Mouse (Mus musculus): ENCODE measurements around the gene 1110004F10Rik. TPM values are rescaled to one million over a fixed set of nuclear protein-coding genes. Genes with fewer than 3 reads are reported as not detected.
"Not testable (repeated sequence)": the region's sequence is repeated elsewhere in the genome, so short reads cannot be mapped to it uniquely, and the experiment has no call there.

The 1110004F10Rik gene
- polyA plus RNA-seq, 1 experiment, result 18.4 TPM

GRCm38 (mm10) chr7:116038511-116038910, 686 bp upstream of the 1110004F10Rik start, which contains the start of gene Sox6:
Gene Sox6, minus strand, starts transcription at chr7:116038796.
- H3K4me3 ChIP-seq (ENCODE audit: low read depth, low read length), result peak within 1 kb of the TSS; percentile 64
- 1% methylated on average over 11 of the region's 11 CpGs for WGBS
- H3K27me3 ChIP-seq (ENCODE audit: control insufficient read depth, insufficient read depth, low read length), result peaks cover 30% of the 10 kb centered on the region
- H3K36me3 ChIP-seq (ENCODE audit: control insufficient read depth, insufficient read depth, low read length), result no peaks in the 10 kb centered on the region
- TF ChIP-seq POLR2A (IDR thresholded peaks at IDR 0.05; ENCODE audit: low read depth, low read length) (no peak), CTCF (IDR thresholded peaks at IDR 0.05; ENCODE audit: extremely low read depth, insufficient read length, insufficient replicate concordance, low read depth, low read length) (no peak)
- H3K4me1 ChIP-seq (ENCODE audit: control insufficient read depth, insufficient read depth, insufficient read length, low read length), result peaks cover 2% of the 10 kb centered on the region; the same call in 1 of the 2 replicates
- H3K27ac ChIP-seq (ENCODE audit: insufficient read depth, low read depth, low read length), result no peak within 1 kb of the TSS

GRCm38 (mm10) chr7:116039538-116040466, 605 bp downstream of the 1110004F10Rik start:
- peaks cover 21% of the 10 kb centered on the region for H3K27me3 ChIP-seq (ENCODE audit: control insufficient read depth, insufficient read depth, low read length)
- TF ChIP-seq CTCF (IDR thresholded peaks at IDR 0.05; ENCODE audit: extremely low read depth, insufficient read length, insufficient replicate concordance, low read depth, low read length) (peak; percentile 83), POLR2A (IDR thresholded peaks at IDR 0.05; ENCODE audit: low read depth, low read length) (no peak)
- no peaks in the 10 kb centered on the region for H3K36me3 ChIP-seq (ENCODE audit: control insufficient read depth, insufficient read depth, low read length)
- H3K4me1 ChIP-seq (ENCODE audit: control insufficient read depth, insufficient read depth, insufficient read length, low read length), result peaks cover 2% of the 10 kb centered on the region; the same call in 1 of the 2 replicates
- no peak overlapping the region for H3K27ac ChIP-seq (ENCODE audit: insufficient read depth, low read depth, low read length)
- peak overlapping the region; percentile 64 for H3K4me3 ChIP-seq (ENCODE audit: low read depth, low read length)
- 1% methylated on average over 48 of the region's 48 CpGs for WGBS

- H3K36me3 ChIP-seq (ENCODE audit: control insufficient read depth, insufficient read depth, low read length), result no peaks in the 10 kb centered on the region
- H3K4me3 ChIP-seq (ENCODE audit: low read depth, low read length), result no peak overlapping the region
- 34% methylated on average over 15 of the region's 15 CpGs for WGBS
- TF ChIP-seq POLR2A (IDR thresholded peaks at IDR 0.05; ENCODE audit: low read depth, low read length) (no peak), CTCF (IDR thresholded peaks at IDR 0.05; ENCODE audit: extremely low read depth, insufficient read length, insufficient replicate concordance, low read depth, low read length) (no peak)
- H3K4me1 ChIP-seq (ENCODE audit: control insufficient read depth, insufficient read depth, insufficient read length, low read length), result peaks cover 2% of the 10 kb centered on the region; the same call in 1 of the 2 replicates
- H3K27ac ChIP-seq (ENCODE audit: insufficient read depth, low read depth, low read length), result no peak overlapping the region
- peaks cover 18% of the 10 kb centered on the region for H3K27me3 ChIP-seq (ENCODE audit: control insufficient read depth, insufficient read depth, low read length)
Measured at GRCm38 (mm10) chr7:116040470-116041019, 1.3 kb downstream of the 1110004F10Rik start.

- H3K27me3 ChIP-seq (ENCODE audit: control insufficient read depth, insufficient read depth, low read length), result no peaks in the 10 kb centered on the region
- TF ChIP-seq CTCF (IDR thresholded peaks at IDR 0.05; ENCODE audit: extremely low read depth, insufficient read length, insufficient replicate concordance, low read depth, low read length), result no peak
- TF ChIP-seq POLR2A (IDR thresholded peaks at IDR 0.05; ENCODE audit: low read depth, low read length), result no peak
- no peaks in the 10 kb centered on the region for H3K36me3 ChIP-seq (ENCODE audit: control insufficient read depth, insufficient read depth, low read length)
- no peaks in the 10 kb centered on the region for H3K4me1 ChIP-seq (ENCODE audit: control insufficient read depth, insufficient read depth, insufficient read length, low read length)
- no peak overlapping the region for H3K27ac ChIP-seq (ENCODE audit: insufficient read depth, low read depth, low read length)
- 59% methylated on average over 1 of the region's 1 CpGs for WGBS
- no peak overlapping the region for H3K4me3 ChIP-seq (ENCODE audit: low read depth, low read length)
Measured at GRCm38 (mm10) chr7:116060739-116061138, 21.5 kb downstream of the 1110004F10Rik start.

- H3K4me1 ChIP-seq (ENCODE audit: control insufficient read depth, insufficient read depth, insufficient read length, low read length); H3K36me3 ChIP-seq (ENCODE audit: control insufficient read depth, insufficient read depth, low read length); H3K4me3 ChIP-seq (ENCODE audit: low read depth, low read length); H3K27ac ChIP-seq (ENCODE audit: insufficient read depth, low read depth, low read length); H3K27me3 ChIP-seq (ENCODE audit: control insufficient read depth, insufficient read depth, low read length): not testable (repeated sequence)
- WGBS, result 97% methylated on average over 11 of the region's 11 CpGs
Measured at GRCm38 (mm10) chr7:116084366-116084765, 45.2 kb downstream of the 1110004F10Rik start, which contains the start of gene Gm4353. Gene Gm4353, minus strand, starts transcription at chr7:116084635.

- Histone ChIP-seq H3K4me3 (ENCODE audit: low read depth, low read length) (peak overlapping the region; percentile 87), H3K27ac (ENCODE audit: insufficient read depth, low read depth, low read length) (peak overlapping the region; percentile 73), H3K36me3 (ENCODE audit: control insufficient read depth, insufficient read depth, low read length) (no peaks in the 10 kb centered on the region), H3K27me3 (ENCODE audit: control insufficient read depth, insufficient read depth, low read length) (no peaks in the 10 kb centered on the region), H3K4me1 (ENCODE audit: control insufficient read depth, insufficient read depth, insufficient read length, low read length) (no peaks in the 10 kb centered on the region)
- TF ChIP-seq POLR2A (IDR thresholded peaks at IDR 0.05; ENCODE audit: low read depth, low read length) (peak; percentile 67), CTCF (IDR thresholded peaks at IDR 0.05; ENCODE audit: extremely low read depth, insufficient read length, insufficient replicate concordance, low read depth, low read length) (peak; percentile 41; the same call in 1 of the 2 replicates)
- WGBS, result under 1% methylated on average over 38 of the region's 38 CpGs
Measured at GRCm38 (mm10) chr7:116092710-116093465, 53.7 kb downstream of the 1110004F10Rik start.
